Mouse (Mus musculus): ENCODE data around the gene Atp2b1. TPM values are rescaled to one million over a fixed set of nuclear protein-coding genes. Genes with fewer than 3 reads are reported as not detected.

Gene Atp2b1
- polyA plus RNA-seq, 1 experiment from 2014 or later, result 101 TPM

DNA sequence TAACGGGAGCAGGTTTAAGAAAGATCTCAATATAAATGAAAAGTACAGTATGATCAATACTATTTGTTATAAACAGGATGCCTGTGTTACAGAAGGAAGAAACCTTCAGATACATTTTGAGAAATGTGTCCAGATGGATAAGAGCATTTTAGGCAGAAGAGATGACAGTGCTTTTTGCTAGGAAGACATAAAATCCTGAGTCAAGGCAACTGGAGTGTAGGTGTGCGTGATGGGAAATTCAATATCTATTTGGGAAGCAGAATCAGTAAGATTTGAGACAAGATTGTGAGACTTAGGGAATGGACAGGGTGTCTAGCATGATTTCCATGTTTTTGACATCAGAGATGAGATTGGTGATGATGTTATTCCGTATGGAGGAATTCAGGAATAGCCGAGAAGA is 22.8 kb upstream of the Atp2b1 start:
- no peak for DNase-seq (ENCODE audit: low spot score)
- H3K4me3 ChIP-seq, result no peak overlapping the region
- no peaks in the 10 kb centered on the region for H3K27me3 ChIP-seq (replicated peaks; ENCODE audit: low read depth, poor library complexity, severe bottlenecking)
- no peaks in the 10 kb centered on the region for H3K9me3 ChIP-seq
- WGBS, result 92% methylated on average over 4 of the region's 4 CpGs
- no peaks in the 10 kb centered on the region for H3K36me3 ChIP-seq (replicated peaks)
- no peaks in the 10 kb centered on the region for H3K4me1 ChIP-seq
- H3K27ac ChIP-seq (replicated peaks), result no peak overlapping the region

DNA sequence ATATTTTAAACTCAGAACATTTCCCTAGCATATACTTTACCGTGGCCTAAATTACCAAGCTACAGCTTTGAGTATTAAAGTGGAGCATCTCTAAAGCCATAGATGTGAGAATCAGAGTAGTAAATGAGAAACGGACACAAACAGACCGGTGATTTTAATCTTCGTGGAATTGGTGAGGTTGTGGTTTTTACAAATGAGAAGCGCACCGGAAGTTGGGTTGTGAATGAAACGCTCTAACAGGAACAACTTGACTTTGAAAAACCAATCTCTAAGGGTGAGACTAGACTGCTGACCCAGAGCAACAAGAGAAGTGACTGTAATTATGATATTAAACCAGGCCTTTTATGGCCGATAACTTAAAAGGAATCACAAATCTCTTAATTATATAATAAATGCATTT is 16.7 kb upstream of the Atp2b1 start:
- H3K27ac ChIP-seq (replicated peaks), result no peak overlapping the region
- H3K36me3 ChIP-seq (replicated peaks), result no peaks in the 10 kb centered on the region
- H3K9me3 ChIP-seq, result no peaks in the 10 kb centered on the region
- H3K4me1 ChIP-seq, result no peaks in the 10 kb centered on the region
- H3K4me3 ChIP-seq, result no peak overlapping the region
- no peak for DNase-seq (ENCODE audit: low spot score)
- no peaks in the 10 kb centered on the region for H3K27me3 ChIP-seq (replicated peaks; ENCODE audit: low read depth, poor library complexity, severe bottlenecking)
- 93% methylated on average over 8 of the region's 8 CpGs for WGBS

DNA sequence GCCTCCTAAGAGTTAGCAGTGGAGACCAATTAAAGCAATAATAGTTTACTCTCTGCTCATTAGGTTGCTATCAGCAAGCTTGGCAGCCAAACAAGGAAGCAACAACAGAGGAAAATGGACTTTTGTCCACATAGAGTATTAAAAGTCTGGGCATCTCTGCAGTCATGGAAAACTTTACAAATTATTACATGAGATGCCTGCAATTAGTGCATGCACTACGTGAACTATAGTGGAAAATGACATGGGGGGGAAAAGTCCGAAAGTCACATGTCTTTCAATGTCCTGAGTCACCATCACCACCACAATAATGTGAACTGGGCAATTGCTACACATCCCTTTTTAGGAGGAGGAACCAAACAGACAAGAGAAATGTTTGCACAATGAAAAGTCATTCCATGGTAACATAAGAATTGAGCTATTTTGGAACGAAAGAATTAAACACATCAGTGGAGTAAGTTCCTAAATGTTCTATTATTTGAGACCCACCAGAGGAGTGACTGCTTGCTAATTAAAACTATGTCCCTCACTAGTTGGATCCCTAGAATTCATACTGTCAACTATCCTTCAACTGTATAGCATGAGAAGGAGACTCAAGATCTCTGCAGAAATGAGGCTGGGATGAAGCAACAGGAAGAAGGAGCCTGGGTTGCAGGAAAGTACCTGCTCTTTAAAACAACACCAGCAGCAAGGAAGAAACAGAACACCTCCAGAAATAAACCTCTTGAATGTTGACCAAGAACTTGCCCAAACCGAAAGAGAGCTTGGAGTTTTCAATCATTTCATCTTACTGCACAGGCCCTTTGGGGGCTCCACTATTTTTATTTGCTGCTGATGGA is 16.1 kb upstream of the Atp2b1 start:
- Histone ChIP-seq H3K4me1 (no peaks in the 10 kb centered on the region), H3K27me3 (replicated peaks; ENCODE audit: low read depth, poor library complexity, severe bottlenecking) (no peaks in the 10 kb centered on the region), H3K36me3 (replicated peaks) (no peaks in the 10 kb centered on the region), H3K9me3 (no peaks in the 10 kb centered on the region), H3K27ac (replicated peaks) (no peak overlapping the region), H3K4me3 (no peak overlapping the region)
- no peak for DNase-seq (ENCODE audit: low spot score)
- WGBS, result 90% methylated on average over 4 of the region's 4 CpGs

DNA sequence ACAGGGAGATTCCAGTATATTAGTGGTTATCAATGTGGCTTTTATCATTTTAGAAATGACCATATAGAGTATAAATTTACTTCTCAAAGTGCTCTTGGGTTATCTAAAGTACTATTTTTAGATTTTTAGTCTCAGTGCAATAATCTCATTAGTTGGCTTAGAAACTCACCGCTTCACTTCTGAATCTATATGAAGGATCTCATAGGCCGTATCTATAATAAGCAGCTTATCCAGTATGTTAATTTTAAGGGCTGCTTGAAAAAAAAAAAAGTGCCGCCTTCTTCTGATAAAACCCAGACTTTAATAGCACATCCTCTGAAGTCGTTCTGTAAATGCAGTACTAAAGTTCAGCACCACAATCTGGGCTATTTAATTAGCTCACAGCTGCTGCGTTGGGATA is 12.7 kb upstream of the Atp2b1 start:
- H3K9me3 ChIP-seq, result no peaks in the 10 kb centered on the region
- DNase-seq (ENCODE audit: low spot score), result no peak
- H3K27ac ChIP-seq (replicated peaks), result no peak overlapping the region
- WGBS, result 88% methylated on average over 5 of the region's 5 CpGs
- H3K36me3 ChIP-seq (replicated peaks), result no peaks in the 10 kb centered on the region
- H3K4me3 ChIP-seq, result no peak overlapping the region
- no peaks in the 10 kb centered on the region for H3K4me1 ChIP-seq
- no peaks in the 10 kb centered on the region for H3K27me3 ChIP-seq (replicated peaks; ENCODE audit: low read depth, poor library complexity, severe bottlenecking)

DNA sequence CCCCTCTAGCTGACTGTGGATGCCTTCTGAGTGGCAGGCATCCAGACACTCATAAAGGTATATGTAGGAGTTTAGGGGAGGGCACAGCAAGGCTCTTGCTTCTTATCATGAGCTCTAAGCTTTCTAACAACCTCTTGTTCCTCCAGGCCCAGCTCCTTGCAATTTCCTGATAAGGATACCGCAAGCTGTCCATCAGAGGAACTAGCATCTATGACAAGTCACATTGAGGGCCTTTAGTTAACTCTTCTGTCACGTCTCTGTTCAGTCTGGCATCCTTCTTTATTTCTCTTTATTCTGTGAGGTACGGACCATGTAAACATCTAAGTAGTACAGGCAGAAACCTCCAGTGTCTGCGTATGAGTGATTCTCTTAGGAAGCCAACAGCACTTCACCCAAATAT is 8.2 kb upstream of the Atp2b1 start:
- WGBS, result 87% methylated on average over 4 of the region's 4 CpGs
- Histone ChIP-seq H3K27me3 (replicated peaks; ENCODE audit: low read depth, poor library complexity, severe bottlenecking) (no peaks in the 10 kb centered on the region), H3K9me3 (no peaks in the 10 kb centered on the region), H3K27ac (replicated peaks) (no peak overlapping the region), H3K36me3 (replicated peaks) (no peaks in the 10 kb centered on the region), H3K4me1 (no peaks in the 10 kb centered on the region), H3K4me3 (no peak overlapping the region)
- no peak for DNase-seq (ENCODE audit: low spot score)

DNA sequence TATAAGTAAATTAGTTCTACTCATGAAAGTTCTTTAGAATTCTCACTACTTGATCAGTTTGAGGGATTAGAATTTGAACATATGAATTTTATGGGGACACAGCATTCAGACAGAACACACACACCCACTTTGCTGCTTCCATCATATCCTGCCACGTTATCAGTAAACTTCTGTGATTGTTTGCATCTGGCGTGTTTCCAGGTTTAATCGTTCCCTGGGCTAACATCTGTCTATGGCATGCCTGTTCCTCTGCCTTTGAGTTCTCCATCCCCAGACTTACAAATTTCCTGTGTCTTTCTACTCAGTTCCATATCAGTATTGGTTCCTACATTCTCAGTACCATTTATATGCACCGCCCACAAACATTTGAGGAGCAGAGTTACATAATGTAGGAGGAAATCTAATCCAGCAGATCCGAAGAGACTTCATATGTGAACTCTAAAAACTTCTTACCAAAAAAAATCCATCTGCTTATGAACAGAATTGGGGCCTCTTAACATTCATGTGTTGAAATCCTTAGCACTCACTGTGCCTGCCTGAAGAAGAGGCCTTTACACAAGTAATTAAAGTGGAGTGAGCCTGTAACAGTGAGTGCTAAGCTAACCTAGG is 7.2 kb upstream of the Atp2b1 start:
- 85% methylated on average over 5 of the region's 5 CpGs for WGBS
- DNase-seq (ENCODE audit: low spot score), result no peak
- H3K36me3 ChIP-seq (replicated peaks), result no peaks in the 10 kb centered on the region
- H3K4me3 ChIP-seq, result no peak overlapping the region
- H3K9me3 ChIP-seq, result no peaks in the 10 kb centered on the region
- no peaks in the 10 kb centered on the region for H3K27me3 ChIP-seq (replicated peaks; ENCODE audit: low read depth, poor library complexity, severe bottlenecking)
- no peak overlapping the region for H3K27ac ChIP-seq (replicated peaks)
- no peaks in the 10 kb centered on the region for H3K4me1 ChIP-seq

DNA sequence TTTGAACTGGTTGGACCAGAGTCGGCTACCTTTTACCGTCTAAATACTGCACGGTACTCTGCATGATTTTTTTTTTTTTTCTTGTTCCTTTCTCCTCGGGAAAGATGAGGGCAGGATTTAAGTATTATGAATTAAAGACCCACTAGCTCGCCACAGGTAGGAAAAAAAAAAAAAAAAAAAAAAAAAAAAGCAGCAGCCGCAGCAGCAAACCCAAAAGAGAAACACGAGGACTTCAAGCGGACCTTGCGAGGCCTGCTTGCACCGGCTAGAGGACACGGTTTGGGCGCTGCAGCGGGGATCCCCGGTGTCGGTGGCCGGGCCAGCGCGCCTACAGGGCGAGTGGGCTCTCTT is 621 bp upstream of the Atp2b1 start:
- no peaks in the 10 kb centered on the region for H3K36me3 ChIP-seq (replicated peaks)
- H3K27ac ChIP-seq (replicated peaks), result peak overlapping the region; percentile 98
- H3K27me3 ChIP-seq (replicated peaks; ENCODE audit: low read depth, poor library complexity, severe bottlenecking), result no peaks in the 10 kb centered on the region; the same call in 1 of the 2 replicates
- no peaks in the 10 kb centered on the region for H3K9me3 ChIP-seq
- WGBS, result 1% methylated on average over 19 of the region's 19 CpGs
- peaks cover 17% of the 10 kb centered on the region for H3K4me1 ChIP-seq
- no peak for DNase-seq (ENCODE audit: low spot score)
- H3K4me3 ChIP-seq, result peak overlapping the region; percentile 94

DNA sequence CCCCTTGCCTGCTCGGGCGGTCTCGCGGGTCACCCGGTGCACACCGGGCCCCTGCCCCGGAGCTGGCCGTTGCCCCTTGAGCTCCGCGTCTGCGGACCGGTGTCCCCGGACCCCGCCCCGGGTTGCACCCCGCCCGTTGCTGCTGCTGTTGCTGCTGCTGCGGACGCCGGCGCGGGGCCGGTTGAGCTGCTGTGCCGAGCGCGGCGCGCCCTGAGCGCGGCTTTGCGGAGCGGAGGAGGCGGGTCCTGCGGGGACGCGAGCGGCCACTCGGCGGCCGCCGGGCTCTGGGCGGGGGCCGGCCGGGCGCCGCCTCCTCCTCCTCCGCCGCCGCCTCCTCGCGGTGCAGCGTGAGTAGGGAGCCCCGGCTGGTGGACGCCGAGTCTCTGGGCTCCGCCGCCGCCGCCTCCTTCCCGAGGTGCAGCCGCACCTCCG is 620 bp downstream of the Atp2b1 start:
- Histone ChIP-seq H3K36me3 (replicated peaks) (no peaks in the 10 kb centered on the region), H3K4me3 (peak overlapping the region; percentile 94), H3K9me3 (no peaks in the 10 kb centered on the region), H3K27ac (replicated peaks) (peak overlapping the region; percentile 98), H3K27me3 (replicated peaks; ENCODE audit: low read depth, poor library complexity, severe bottlenecking) (no peaks in the 10 kb centered on the region; the same call in 1 of the 2 replicates), H3K4me1 (peaks cover 17% of the 10 kb centered on the region)
- peak; percentile 85 for DNase-seq (ENCODE audit: low spot score)
- WGBS, result under 1% methylated on average over 53 of the region's 62 CpGs

DNA sequence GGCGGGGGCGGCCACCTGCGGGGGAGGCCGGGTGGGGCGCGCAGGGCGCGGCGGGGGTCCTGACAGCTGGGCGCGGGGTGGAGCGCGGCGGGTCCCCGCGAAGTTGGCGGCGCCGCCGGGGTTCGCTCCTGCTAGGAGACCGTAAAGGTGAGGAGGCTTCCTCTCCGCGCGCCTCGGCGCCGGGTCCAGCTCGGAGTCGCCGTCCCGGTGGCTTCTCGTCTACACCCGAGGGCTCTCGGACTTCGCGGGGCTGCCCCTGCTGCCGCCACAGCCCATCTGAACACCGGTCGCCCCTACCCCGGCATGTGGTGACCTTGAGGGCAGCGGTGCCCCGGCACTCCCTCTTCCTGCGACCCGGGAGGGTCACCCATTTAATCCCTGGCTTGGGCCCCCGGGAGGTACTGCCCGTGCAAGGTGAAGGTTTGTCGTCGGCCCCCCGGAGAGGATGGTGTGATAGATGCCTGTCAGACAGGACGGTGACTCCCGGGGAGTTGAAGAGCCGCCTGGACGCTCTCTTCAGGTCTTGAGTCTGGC is 1.3 kb downstream of the Atp2b1 start:
- Histone ChIP-seq H3K9me3 (no peaks in the 10 kb centered on the region), H3K4me3 (peak overlapping the region; percentile 94), H3K27me3 (replicated peaks; ENCODE audit: low read depth, poor library complexity, severe bottlenecking) (no peaks in the 10 kb centered on the region; the same call in 1 of the 2 replicates), H3K27ac (replicated peaks) (peak overlapping the region; percentile 98), H3K36me3 (replicated peaks) (no peaks in the 10 kb centered on the region), H3K4me1 (peaks cover 17% of the 10 kb centered on the region)
- under 1% methylated on average over 54 of the region's 54 CpGs for WGBS
- DNase-seq (ENCODE audit: low spot score), result no peak

DNA sequence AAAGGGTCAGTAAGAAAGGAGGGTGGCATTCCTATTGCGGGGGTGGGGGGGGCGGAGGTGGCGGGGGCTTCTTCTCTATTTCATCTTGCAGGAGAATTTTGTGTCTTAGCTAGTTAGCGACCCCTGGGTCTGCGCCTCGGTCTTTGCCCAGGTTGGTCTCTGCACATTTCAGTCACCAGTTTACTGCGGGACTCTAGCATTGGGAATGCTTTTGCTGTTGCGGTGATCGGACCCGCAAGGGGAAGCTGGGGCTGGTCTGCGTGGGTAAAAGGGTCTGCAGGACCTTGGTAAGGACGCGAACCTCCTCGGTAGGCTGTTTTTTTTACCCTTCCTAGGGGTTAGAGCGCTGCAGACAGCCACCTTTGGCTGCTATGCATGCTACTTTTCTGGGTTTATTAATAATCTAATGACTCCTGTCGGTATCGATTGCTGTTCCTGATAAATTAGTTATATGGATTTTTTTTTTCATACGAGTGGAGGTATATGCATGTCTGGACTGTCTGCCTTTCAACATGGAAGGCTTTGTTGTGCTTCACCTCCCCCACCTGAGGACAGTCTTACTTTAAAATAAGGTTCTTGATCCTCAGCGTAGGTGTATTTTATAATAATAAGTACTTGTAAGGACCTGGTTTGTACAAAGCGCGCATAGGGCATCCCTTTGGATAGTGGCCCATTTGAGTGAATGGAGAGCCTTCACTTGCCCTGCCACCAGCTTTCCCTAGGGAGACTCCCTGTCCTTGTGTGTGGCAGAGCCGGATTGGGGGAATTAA is 2.0 kb downstream of the Atp2b1 start:
- Histone ChIP-seq H3K27me3 (replicated peaks; ENCODE audit: low read depth, poor library complexity, severe bottlenecking) (no peaks in the 10 kb centered on the region; the same call in 1 of the 2 replicates), H3K4me1 (peaks cover 18% of the 10 kb centered on the region), H3K9me3 (no peaks in the 10 kb centered on the region), H3K4me3 (peak overlapping the region; percentile 94), H3K36me3 (replicated peaks) (no peaks in the 10 kb centered on the region), H3K27ac (replicated peaks) (peak overlapping the region; percentile 98)
- 11% methylated on average over 22 of the region's 22 CpGs for WGBS
- peak; percentile 51 for DNase-seq (ENCODE audit: low spot score)

DNA sequence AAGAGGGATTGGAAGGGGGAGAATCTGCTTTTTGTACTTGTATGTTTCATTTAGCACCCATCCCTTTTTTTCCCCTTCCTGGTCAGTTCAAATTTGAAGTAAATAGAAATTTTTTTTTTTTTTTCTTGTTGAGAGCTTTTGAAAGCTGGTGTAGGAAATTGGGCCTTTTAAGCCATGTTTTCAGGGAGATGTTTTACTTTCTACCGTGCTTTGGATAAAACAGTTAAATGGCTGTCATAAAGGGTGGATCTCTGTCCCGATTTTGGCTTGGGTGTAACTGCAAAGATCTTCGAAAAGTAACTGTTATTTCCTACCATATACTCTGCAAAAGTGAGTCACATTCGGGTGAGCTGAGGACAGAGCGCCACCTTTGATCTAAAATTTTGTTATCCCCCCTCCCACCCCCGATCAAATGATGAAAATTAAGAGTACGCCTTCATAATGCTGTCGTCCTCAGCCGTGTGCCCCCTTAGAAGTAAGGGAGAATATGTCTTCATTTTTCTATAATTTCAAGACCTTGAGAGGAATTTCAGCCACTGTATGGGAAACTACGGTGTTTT is 2.7 kb downstream of the Atp2b1 start:
- Histone ChIP-seq H3K27ac (replicated peaks) (no peak overlapping the region), H3K4me3 (peak overlapping the region; percentile 94), H3K4me1 (peaks cover 21% of the 10 kb centered on the region), H3K27me3 (replicated peaks; ENCODE audit: low read depth, poor library complexity, severe bottlenecking) (no peaks in the 10 kb centered on the region; the same call in 1 of the 2 replicates), H3K36me3 (replicated peaks) (no peaks in the 10 kb centered on the region), H3K9me3 (no peaks in the 10 kb centered on the region)
- DNase-seq (ENCODE audit: low spot score), result no peak
- 79% methylated on average over 10 of the region's 10 CpGs for WGBS

DNA sequence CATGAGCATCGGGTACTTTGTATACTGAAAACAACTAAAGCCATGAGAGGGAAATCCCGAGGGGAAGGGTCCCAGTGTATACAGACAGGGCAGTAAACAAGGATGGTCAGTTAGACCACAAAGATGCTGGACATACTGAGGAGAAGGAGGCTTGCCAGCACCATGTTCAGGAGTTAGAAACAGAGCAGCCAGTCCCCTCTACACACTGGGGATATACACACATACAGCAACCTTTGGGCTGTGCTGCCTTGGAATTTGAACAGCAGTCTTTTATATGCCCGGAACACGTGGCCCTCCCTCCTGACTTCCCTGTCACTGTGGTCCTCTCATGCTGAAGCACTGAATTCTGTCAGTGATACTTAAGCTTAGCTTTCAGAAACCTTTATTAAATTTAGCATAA is 10.9 kb downstream of the Atp2b1 start:
- H3K4me3 ChIP-seq, result no peak overlapping the region
- H3K27me3 ChIP-seq (replicated peaks; ENCODE audit: low read depth, poor library complexity, severe bottlenecking), result no peaks in the 10 kb centered on the region
- H3K4me1 ChIP-seq, result peaks cover 9% of the 10 kb centered on the region
- H3K9me3 ChIP-seq, result no peaks in the 10 kb centered on the region
- H3K36me3 ChIP-seq (replicated peaks), result peaks cover 3% of the 10 kb centered on the region; the same call in 1 of the 2 replicates
- no peak for DNase-seq (ENCODE audit: low spot score)
- 85% methylated on average over 4 of the region's 4 CpGs for WGBS
- H3K27ac ChIP-seq (replicated peaks), result no peak overlapping the region

Data from embryonic facial prominence, embryonic 10.5 days (tissue).